ENCODE assay signal across 20 mouse cellular contexts in genomic region chr2:168777481-168777880, GRCm38 (mm10). TPM values are rescaled to one million over a fixed set of nuclear protein-coding genes. Genes with fewer than 3 reads are reported as not detected.
DNase-seq lines count a peak whose midpoint lies in the region; ATAC-seq lines count a peak whose summit lies in the region.
"Had no signal": no experiment of that assay in that cellular context is flagged by ENCODE, and none has a peak within 500 bp of the region (broad histone marks: within the 10 kb centered on the region; RNA-seq: fewer than 3 reads in every experiment).

No protein-coding gene starts in this region.

- H3K9me3 ChIP-seq in liver, embryonic 13.5 days (replicated peaks): no peaks in the 10 kb centered on the region
- H3K9me3 ChIP-seq: embryonic facial prominence, embryonic 15.5 days; heart, embryonic 12.5 days; hindbrain, embryonic 15.5 days had no signal

- peak overlapping the region; percentile 75; the same call in 1 of the 2 replicates for H3K27ac ChIP-seq in liver, embryonic 13.5 days
- H3K27ac ChIP-seq: embryonic facial prominence, embryonic 15.5 days; heart, adult 2 months; hindbrain, embryonic 15.5 days had no signal

- no peaks in the 10 kb centered on the region for H3K27me3 ChIP-seq in liver, embryonic 13.5 days
- H3K27me3 ChIP-seq: embryonic facial prominence, embryonic 15.5 days; heart, embryonic 12.5 days; hindbrain, embryonic 15.5 days; Patski had no signal

- no peaks in the 10 kb centered on the region; the same call in 1 of the 2 replicates for H3K4me1 ChIP-seq in liver, embryonic 13.5 days (replicated peaks)

- no peak overlapping the region for H3K4me3 ChIP-seq in liver, embryonic 13.5 days (replicated peaks)
- H3K4me3 ChIP-seq: embryonic facial prominence, embryonic 15.5 days; erythroblast, embryonic 14.5 days; heart, adult 2 months; heart, embryonic 12.5 days; hindbrain, embryonic 15.5 days had no signal

- ATAC-seq in liver, embryonic 13.5 days (ENCODE audit: low read depth): no peak
- ATAC-seq: forebrain, embryonic 16.5 days; inflammation-experienced regulatory T-cells, adult 6 months; Patski had no signal

- H3K4me2 ChIP-seq in liver, embryonic 13.5 days: no peak overlapping the region
- H3K4me2 ChIP-seq: embryonic facial prominence, embryonic 15.5 days; heart, embryonic 12.5 days; hindbrain, embryonic 15.5 days had no signal

- no peaks in the 10 kb centered on the region for H3K36me3 ChIP-seq in liver, embryonic 13.5 days
- H3K36me3 ChIP-seq: embryonic facial prominence, embryonic 15.5 days; heart, embryonic 12.5 days; hindbrain, embryonic 15.5 days had no signal

- no peak overlapping the region for H3K9ac ChIP-seq in liver, embryonic 13.5 days
- H3K9ac ChIP-seq: embryonic facial prominence, embryonic 15.5 days; heart, embryonic 12.5 days; hindbrain, embryonic 15.5 days had no signal

- no peak for DNase-seq in liver, embryonic 13.5 days
- DNase-seq in liver (no peak), ES-CJ7 (ENCODE audit: low read depth, low spot score) (peak; percentile 59), R1 (ENCODE audit: low read depth, low spot score) (peak; percentile 79)
- DNase-seq in layer of hippocampus, postnatal 25 days (ENCODE audit: extremely low spot score in 1 of 2, low spot score in 1 of 2): no peak
- no peak for DNase-seq in adrenal gland, postnatal 14 days
- DNase-seq: adrenal gland, adult 2 months; adrenal gland, postnatal 36 days; cerebellum, adult 2 months; cerebellum, postnatal 10 days; gastrocnemius, postnatal 14 days; heart, adult 2 months had no signal

RNA-seq across cellular contexts. Expression of gene Sall4, which starts 9.7 kb away (rescaled TPM):
- polyA plus RNA-seq in liver, embryonic 13.5 days (2015; fragmentation: Nextera tagmentation; extraction: Ambion mirVana): 5.4 and 7.3 TPM in 2 replicates
- total RNA-seq in layer of hippocampus, postnatal 25 days (2021): under 1 TPM; 0.32 to 0.75 TPM
- not detected in 2 replicates for total RNA-seq in adrenal gland, postnatal 14 days (2021)
- total RNA-seq: adrenal gland, adult 2 months; adrenal gland, postnatal 36 days had no signal
- polyA plus RNA-seq: gonadal fat pad, adult 2 months; Patski had no signal

RNA-seq across cellular contexts. Expression of gene Atp9a, which starts 35.3 kb away (rescaled TPM):
- 1.8 and 2.1 TPM in 2 replicates for polyA plus RNA-seq in liver, embryonic 13.5 days (2015; fragmentation: Nextera tagmentation; extraction: Ambion mirVana)
- 100 to 1,000 TPM; 356 to 393 TPM for total RNA-seq in layer of hippocampus, postnatal 25 days (2021)
- 64.8 and 68.9 TPM in 2 replicates for total RNA-seq in adrenal gland, postnatal 14 days (2021)

Comparison
In these comparisons a context has a peak if more than half of its experiments do, and no peak if none do; other contexts are left out.
1. DNase-seq: peak in ES-CJ7 (single experiment) and R1 (single experiment); none in liver, embryonic 13.5 days (single experiment), liver (single experiment), layer of hippocampus, postnatal 25 days (0 of 2) and adrenal gland, postnatal 14 days (single experiment).